Mouse (Mus musculus) G1E-ER4 (cell line): ENCODE data around the gene Sephs2. TPM values are rescaled to one million over a fixed set of nuclear protein-coding genes. Genes with fewer than 3 reads are reported as not detected.

Experiments used
- GATA1 ChIP-seq: IDR thresholded peaks from one replicate; pipeline ENCODE4 v1.8.0; 2012; ENCODE audit warnings: low read length, inconsistent platforms
- polyA plus RNA-seq: library from polyadenylated mRNA; stranded (reverse); fragments of >175 nt; gene quantifications from 2 replicates; pipeline ENCODE4 v1.2.3, GENCODE M21; 2012

Sephs2 gene
- polyA plus RNA-seq, 1 experiment = 94.5 TPM

DNA sequence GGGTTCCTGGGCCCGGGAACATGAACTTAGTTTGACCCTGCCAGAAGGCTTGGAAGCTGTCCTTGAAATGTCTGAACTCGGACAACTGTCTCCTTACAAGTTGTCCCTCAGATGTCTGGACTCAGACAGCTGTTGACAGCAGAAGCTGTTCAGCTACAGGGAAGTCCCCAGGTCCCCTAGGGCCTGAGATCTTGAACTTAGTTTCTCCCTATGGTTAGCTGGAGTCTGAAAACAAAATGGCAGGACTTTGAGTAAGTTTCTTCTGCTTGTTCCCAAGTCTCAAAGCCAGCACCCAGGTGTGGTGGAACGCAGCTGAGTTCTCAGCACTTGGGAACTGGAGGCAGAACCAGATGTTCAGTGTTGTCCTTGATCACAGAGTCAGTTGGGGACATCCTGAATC, 6.2 kb upstream of the Sephs2 start:
- TF ChIP-seq GATA1 = no peak

DNA sequence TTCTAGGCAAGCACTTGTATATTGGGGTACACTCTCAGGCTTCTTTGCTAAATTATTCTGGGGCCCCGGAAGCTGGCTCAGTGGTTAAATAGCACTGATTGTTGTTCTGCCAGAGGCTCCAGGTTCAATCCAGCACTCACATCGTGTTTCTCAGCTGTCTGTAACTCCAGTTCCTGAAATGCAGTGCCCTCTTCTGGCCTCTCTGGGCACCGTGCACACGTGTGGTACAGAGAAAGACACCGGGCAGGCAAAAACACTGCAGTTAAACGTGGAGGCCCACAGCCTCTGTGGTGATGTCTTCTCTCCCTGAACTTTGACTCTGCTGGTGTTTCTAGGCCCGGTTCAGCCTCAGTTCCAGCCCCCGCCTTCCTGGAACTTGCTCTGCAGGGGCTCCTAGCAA, 4.5 kb upstream of the Sephs2 start:
- no peak for TF ChIP-seq GATA1

DNA sequence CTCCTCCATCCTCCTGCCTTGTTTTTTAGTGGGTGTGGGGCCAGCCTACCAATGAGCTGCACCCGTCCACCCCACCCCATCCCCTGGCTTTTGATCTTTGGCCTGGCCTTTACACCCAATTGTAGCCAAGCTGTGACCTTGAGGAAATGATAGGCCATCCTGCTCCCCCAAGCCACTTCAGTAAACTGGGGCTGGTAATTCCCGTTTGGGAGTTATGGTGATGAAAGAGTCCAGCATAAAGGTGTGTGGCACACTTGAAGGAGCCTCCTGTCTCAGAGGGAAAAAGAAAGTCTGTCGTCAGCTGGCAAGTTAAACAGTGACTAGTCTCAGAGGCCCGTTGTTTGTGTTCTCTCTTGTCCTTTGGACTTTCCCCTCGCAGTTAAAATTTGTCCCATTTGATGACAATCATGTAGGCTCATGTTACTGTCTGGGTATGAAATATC, 2.7 kb upstream of the Sephs2 start:
- TF ChIP-seq GATA1 = no peak

DNA sequence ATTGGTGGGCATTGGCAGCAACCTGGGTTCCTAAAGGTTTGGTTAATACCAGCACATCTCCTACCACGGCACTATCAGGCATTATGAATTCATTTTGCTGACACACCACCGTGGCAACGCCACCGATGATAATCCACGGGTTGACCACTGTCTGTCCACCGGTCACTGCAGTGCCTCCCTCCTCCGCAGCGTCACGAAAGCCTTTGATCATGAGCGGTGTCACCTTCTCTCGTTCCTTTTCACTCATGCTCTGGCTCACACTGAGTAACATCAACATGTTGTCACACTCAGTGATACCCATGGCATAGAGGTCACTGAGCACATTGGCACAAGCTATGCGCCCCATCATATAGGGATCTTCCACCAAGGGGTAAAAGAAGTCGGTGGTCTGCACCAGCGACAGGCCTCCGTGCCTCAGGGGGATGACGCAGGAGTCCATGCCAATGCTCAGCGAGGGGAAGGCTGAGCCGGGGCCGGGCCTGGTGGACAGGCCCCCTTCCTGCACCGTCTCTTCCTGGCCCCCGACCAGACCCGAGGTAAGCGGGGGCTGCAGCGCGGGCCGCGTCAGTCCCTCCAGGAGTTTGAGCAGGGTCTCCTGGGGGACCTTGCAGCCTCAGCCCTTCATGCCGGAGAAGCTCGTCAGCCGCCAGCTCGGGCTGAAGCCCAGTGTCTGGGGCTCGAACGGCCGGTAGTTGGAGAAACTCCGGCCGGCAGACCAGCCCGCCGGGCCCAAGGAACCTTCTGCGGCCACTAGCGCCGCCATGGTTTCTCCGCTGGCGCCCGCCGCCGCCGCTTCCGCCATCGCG, 534 bp downstream of the Sephs2 start:
- no peak for TF ChIP-seq GATA1

DNA sequence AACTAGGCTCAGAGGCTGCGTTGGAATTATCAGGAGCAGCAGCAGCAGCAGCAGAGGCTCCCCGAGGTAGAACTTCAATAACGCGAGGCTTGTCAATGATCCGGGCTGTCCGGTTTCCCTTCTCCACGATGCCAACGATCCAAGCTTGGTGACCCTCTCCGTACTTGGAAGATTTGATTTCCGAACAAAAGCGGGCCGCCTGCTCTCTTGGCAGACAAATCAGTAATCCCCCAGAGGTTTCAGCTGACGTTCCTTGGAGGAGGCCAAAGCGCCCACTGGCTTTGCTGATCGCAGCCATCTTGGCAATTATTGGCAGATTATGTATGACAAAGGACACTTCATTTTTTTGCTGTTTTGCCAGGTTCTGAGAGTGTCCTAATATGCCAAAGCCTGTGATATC, 1.3 kb downstream of the Sephs2 start:
- TF ChIP-seq GATA1 = no peak

DNA sequence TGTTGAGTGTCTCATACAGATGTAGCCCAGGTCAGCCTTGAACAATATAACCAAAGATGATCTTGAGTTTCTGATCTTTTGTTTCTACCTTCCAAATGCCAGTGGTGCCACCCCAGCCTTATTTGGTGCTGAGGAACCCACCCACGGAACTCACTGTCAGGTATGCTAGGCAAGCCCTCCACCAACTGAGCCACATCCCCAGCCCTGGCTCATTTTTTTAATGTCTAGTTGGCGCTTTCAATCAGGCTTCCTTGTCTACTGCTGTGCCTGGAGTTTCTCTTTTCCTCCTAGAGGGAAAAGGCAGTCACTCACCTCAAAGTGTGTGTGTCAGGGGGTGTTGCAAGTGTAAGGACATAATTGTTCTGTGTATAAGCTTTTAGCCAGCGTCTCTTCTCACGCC, 2.8 kb downstream of the Sephs2 start:
- TF ChIP-seq GATA1 = no peak

DNA sequence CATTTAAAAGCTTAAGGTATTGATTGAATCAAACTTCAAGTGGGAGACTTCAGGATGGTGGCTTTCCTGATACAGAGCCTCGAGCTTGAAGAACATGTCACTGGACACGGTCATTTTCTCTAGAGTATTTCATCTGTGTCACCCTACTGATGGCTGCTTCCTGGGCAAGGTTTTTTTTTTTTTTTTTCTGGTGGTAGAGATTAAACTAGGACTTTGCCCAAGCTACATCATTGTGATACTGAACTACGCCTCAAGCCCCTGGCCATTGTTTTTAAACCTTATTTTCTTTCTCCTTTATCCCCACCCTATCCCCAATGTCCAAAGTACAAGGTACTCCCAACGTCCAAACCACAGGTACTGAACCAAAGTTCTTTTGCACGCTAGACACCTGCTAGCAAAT, 3.2 kb downstream of the Sephs2 start:
- no peak for TF ChIP-seq GATA1

DNA sequence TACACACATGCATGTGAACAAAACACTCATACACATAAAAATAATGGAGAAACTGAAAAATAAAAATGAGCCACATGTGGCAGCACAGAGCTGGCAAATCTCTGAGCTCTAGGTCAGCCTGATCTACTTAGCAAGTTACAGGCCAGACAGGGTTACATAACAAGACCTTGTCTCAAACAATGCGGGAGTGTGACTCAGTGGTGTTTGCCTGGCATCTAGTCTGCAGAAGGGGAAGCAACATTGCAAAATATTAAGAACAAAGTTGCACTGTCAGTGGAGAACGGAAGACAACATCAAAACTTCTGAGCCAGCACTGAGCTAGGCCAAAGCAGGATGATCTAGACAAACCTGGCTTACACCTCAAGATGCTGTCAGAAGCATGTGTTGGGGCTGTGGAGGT, 3.6 kb downstream of the Sephs2 start:
- no peak for TF ChIP-seq GATA1

DNA sequence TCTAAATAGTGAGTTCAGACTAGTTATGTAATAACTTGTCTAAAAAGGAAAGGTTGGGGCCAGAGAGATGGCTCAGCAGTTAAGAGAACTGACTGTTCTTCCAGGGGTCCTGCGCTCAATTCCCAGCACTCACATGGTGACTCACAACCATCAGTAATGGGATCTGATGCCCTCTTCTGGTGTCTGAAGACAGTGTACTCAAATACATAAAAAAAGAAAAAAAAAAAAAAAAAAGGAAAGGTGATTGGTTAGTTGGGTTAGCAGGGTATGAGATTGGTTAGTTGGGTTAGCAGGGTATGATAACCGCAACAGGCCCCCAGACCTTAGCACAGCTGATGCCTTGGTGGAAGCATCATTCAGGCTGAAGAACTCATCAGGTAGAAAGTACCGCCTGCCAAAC, 10.3 kb downstream of the Sephs2 start:
- TF ChIP-seq GATA1 = no peak

DNA sequence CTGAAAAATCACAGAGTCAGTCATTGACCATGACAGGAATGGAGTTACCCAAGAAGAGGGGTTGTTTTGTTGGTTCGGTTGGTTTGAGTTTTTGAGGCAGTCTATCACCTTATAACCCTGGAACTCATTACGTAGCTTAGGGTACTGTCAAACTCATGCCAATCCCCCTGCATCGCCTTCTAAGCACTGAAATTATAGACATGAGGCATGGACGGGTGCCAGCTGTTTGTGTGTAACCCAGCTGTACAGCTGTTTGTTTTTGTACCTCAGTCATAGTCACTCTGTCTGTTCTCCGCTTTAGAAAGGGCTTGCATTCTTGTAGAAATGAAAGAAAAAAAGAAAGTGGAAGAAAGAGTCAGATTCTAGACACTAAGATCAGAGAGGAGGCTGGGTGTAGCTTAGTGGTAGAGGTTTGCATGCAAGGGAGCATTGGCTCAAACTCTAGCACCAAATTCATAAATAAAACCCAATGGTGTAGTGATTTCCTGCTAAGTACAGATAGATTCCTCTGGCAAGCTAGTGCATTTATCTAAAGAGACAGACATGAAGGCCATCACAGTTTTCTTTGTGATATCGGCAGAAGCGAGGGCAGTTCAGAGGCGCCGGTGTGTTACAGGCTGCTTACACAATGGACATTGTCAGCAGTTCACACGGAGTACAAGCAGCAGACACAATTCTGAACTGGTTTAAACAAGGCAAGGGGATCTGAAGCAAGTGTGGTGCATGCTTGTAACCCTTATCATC, 11.5 kb downstream of the Sephs2 start:
- no peak for TF ChIP-seq GATA1

DNA sequence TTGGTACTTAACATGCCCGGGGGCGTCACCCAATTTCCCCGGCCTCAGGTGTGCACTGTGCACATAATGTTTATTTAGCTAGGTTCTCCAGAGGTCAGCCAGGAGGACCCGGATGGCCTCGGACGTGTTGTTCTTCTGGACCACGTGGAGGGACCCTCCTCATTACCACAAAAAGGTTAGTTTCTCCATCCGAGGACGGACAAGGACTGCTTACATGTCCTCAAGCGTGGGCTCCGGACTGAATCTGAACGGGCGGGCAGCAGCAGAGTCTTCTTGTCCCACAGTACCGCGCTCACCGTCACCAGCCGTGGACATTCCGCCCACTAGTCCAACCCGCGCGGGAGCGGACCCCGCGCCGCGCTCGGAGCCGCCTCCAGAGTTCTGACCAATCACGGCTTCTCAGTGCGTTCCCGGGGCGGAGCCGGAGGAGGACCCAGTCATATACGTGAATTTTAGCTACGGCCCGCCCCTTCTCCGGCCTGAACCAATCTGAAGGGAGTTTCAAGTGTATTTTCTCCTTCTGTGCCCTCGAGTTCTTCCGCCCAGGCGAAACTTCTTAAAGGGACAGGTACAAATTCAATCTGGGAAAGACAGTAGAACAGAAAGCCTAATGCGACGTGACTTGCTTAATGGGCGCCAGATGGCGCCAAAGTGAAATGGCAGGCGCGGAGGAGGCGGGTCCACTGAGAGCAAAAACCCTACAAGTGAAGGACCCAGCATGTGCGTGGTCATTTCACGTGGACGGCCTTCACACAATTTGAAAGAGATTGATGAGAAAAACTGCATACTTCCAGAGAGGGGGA, 13.3 kb downstream of the Sephs2 start, which contains the start of gene Dctpp1:
Gene Dctpp1 (minus strand): TSS at position 401 of the 803 bp plus-strand sequence.
- no peak for TF ChIP-seq GATA1

DNA sequence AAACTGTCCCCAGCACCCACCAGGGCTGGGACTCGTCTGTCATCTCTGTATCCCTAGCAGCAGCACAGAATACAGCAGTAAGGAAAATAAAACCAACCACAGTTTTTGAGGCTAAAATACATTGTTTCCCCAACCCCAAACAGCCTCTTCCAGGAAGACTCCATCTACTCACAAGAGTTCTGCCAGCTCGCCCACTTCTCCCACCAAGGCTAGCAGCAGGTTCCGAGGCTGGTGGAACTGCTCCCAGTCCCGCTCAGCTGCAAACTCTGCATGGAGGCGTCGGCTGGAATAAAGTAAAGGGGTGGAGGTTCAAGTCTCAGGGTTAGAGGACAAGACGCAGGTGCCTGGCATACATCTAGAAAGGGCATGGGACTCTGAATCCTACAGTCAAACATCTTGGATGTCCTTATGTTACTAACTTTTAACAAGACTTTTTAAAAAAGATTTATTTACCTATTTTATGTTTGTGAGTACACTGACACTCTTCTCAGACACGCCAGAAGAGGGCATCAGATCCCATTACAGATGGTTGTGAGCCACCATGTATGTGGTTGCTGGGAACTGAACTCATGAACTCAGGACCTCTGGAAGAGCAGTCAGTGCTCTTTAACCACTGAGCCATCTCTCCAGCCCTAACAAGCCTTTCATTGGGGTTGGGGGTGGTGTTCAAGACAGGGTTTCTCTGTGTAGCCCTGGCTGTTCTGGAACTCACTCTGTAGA, 14.5 kb downstream of the Sephs2 start:
- TF ChIP-seq GATA1 = no peak

DNA sequence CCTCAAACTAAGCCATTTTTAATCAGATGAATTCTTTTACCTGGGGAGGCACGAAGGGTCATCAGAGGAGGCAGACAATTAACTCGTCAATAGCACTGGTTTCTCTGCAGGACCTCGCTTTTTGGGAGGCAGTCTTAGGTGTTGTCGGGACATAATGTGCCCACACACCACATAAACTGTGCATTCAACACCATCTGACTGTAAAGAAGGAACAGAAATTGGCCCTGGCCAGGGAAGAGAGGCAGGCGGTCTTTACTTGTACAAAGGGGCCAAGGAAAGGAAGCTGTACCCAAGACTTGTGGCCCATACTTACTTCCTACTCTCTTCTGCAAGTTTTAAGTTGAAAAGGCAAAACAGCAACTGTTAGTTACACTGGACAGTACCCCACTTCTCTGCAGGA, 17.3 kb downstream of the Sephs2 start:
- no peak for TF ChIP-seq GATA1

DNA sequence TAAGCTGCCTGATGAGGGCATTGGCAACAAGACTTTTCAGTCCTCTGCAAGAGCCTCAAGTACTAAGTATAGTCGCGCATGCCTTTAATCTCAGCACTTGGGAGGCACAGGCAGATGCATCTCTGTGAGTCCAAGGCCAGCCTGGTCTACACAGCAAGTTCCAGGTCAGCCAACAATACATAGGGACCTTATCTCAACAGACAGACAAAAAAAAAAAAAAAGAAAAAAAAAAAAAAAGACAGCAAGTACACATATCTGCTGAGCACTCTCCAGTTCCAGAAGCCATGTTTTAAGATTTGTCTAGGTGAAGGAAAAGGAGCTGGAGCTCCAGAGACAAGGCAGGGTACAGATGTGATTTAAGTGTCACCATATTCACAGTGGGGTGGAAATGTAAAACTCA, 17.9 kb downstream of the Sephs2 start:
- TF ChIP-seq GATA1 = no peak

DNA sequence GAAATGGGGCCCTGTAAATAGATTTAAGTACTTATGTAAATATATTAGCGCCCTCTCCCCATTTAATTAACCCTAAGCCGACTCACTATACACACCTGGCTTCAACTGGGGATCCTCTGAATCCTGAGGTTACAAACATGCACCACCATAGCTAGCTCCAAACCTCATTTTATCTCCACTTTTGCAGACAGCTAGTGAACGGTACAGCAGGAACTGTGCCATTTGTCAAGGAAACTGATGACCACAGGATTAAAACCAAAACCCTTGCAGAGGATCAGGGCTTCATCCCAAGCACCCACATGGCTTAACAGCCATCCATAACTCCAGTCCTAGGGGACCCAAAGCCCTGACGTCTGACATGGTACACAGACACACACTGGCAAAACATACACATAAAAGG, 18.8 kb downstream of the Sephs2 start:
- no peak for TF ChIP-seq GATA1
